Mouse (Mus musculus) CH12.LX (cell line): ENCODE data around the gene Zfp541. TPM values are rescaled to one million over a fixed set of nuclear protein-coding genes. Genes with fewer than 3 reads are reported as not detected.

Experiments
- DNase-seq: peaks from one replicate; pipeline ENCODE4 v3.0.0-alpha.2; 2013; ENCODE audit errors: extremely low read depth
- H3K27ac ChIP-seq: 2 replicates; pipeline ENCODE4 v1.5.1; 2012; ENCODE audit warnings: low read depth, mild to moderate bottlenecking, control low read depth, moderate library complexity; ENCODE audit not compliant: insufficient read depth
- H3K27me3 ChIP-seq: replicated peaks from 2 replicates; pipeline ENCODE3; 2012; ENCODE audit warnings: inconsistent platforms
- H3K36me3 ChIP-seq, 2 experiments: replicated peaks in 1 of 2; 2 replicates each; pipeline versions ENCODE3 to v1.6.1; 2012; ENCODE audit warnings: inconsistent platforms in 1 of 2, low read length in 1 of 2, mild to moderate bottlenecking in 1 of 2, mixed read lengths in 1 of 2, moderate library complexity in 1 of 2; ENCODE audit not compliant: control insufficient read depth in 1 of 2, insufficient read depth in 1 of 2
- H3K4me1 ChIP-seq, 2 experiments: 2 replicates each; pipeline ENCODE4 v1.6.1; 2012; ENCODE audit warnings: inconsistent platforms in 1 of 2, moderate library complexity in 1 of 2; ENCODE audit not compliant: insufficient read depth in 2 of 2, control insufficient read depth in 1 of 2
- H3K4me2 ChIP-seq: 2 replicates; pipeline ENCODE4 v1.6.1; 2012; ENCODE audit warnings: low read depth, mild to moderate bottlenecking, control low read depth; ENCODE audit not compliant: poor library complexity, insufficient read depth, severe bottlenecking
- H3K4me3 ChIP-seq, 3 experiments: fragments of 150-350 bp in 1 of 3; sonication (generic) in 1 of 3; replicated peaks in 1 of 3; 2 replicates each; pipeline versions ENCODE3 to v1.5.1; 2011 to 2012; ENCODE audit warnings: low read depth in 2 of 3, low read length in 2 of 3, mild to moderate bottlenecking in 2 of 3, moderate library complexity in 2 of 3, control low read depth in 1 of 3, improper control_type of control experiment in 1 of 3, inconsistent platforms in 1 of 3, mixed read lengths in 1 of 3; ENCODE audit not compliant: poor library complexity in 1 of 3
- H3K79me2 ChIP-seq: replicated peaks from 2 replicates; pipeline ENCODE4 v1.6.1; 2012; ENCODE audit warnings: mild to moderate bottlenecking, moderate library complexity; ENCODE audit not compliant: control insufficient read depth, poor library complexity, insufficient read depth, severe bottlenecking; ENCODE audit errors: extremely low read depth
- H3K9ac ChIP-seq: 2 replicates; pipeline ENCODE4 v1.6.1; 2012; ENCODE audit warnings: low read depth, mild to moderate bottlenecking, control low read depth, moderate library complexity; ENCODE audit not compliant: insufficient read depth
- H3K9me3 ChIP-seq: replicated peaks from 2 replicates; pipeline ENCODE3; 2012; ENCODE audit warnings: low read length, inconsistent platforms, mixed read lengths
- CHD2 ChIP-seq: IDR thresholded peaks from 2 replicates; pipeline ENCODE4 v1.6.1; 2011; ENCODE audit warnings: low read length, improper control_type of control experiment
- ELF1 ChIP-seq: IDR thresholded peaks from 2 replicates; pipeline ENCODE4 v1.6.1; 2014; ENCODE audit warnings: low read depth, mild to moderate bottlenecking, inconsistent platforms, low read length, improper control_type of control experiment
- ETS1 ChIP-seq: conservative IDR thresholded peaks from 2 replicates; pipeline ENCODE4 v1.6.1; 2012; ENCODE audit warnings: low read depth, mild to moderate bottlenecking, inconsistent platforms, low read length, improper control_type of control experiment, moderate library complexity
- GABPA ChIP-seq: IDR thresholded peaks from 2 replicates; pipeline ENCODE4 v1.6.1; 2012; ENCODE audit warnings: low read depth, low read length, improper control_type of control experiment, inconsistent platforms; ENCODE audit not compliant: insufficient replicate concordance
- HCFC1 ChIP-seq: IDR thresholded peaks from 2 replicates; pipeline ENCODE4 v1.6.1; 2012; ENCODE audit warnings: low read depth, mild to moderate bottlenecking, inconsistent platforms, low read length, improper control_type of control experiment
- IRF4 ChIP-seq: IDR thresholded peaks from 2 replicates; pipeline ENCODE4 v1.6.1; 2014; ENCODE audit warnings: low read depth, mild to moderate bottlenecking, inconsistent platforms, low read length, improper control_type of control experiment
- JUN ChIP-seq: IDR thresholded peaks from 2 replicates; pipeline ENCODE4 v1.6.1; 2011; ENCODE audit warnings: low read depth, mild to moderate bottlenecking, low read length, improper control_type of control experiment, moderate library complexity; ENCODE audit not compliant: insufficient read depth
- JUND ChIP-seq: conservative IDR thresholded peaks from 2 replicates; pipeline ENCODE4 v1.6.1; 2011; ENCODE audit warnings: low read depth, low read length, improper control_type of control experiment
- MAFK ChIP-seq: IDR thresholded peaks from 2 replicates; pipeline ENCODE4 v1.6.1; 2011; ENCODE audit warnings: low read length, improper control_type of control experiment; ENCODE audit not compliant: insufficient replicate concordance
- MAX ChIP-seq: IDR thresholded peaks from 2 replicates; pipeline ENCODE4 v1.6.1; 2011; ENCODE audit warnings: low read length, improper control_type of control experiment
- MAZ ChIP-seq: IDR thresholded peaks from 2 replicates; pipeline ENCODE4 v1.6.1; 2012; ENCODE audit warnings: low read depth, mild to moderate bottlenecking, inconsistent platforms, low read length, improper control_type of control experiment, moderate library complexity
- MEF2A ChIP-seq: IDR thresholded peaks from 2 replicates; pipeline ENCODE4 v1.6.1; 2014; ENCODE audit warnings: low read depth, mild to moderate bottlenecking, inconsistent platforms, low read length, improper control_type of control experiment, borderline replicate concordance
- MXI1 ChIP-seq: IDR thresholded peaks from 2 replicates; pipeline ENCODE4 v1.6.1; 2011; ENCODE audit warnings: mild to moderate bottlenecking, low read depth, low read length, improper control_type of control experiment
- PAX5 ChIP-seq: IDR thresholded peaks from 2 replicates; pipeline ENCODE4 v1.6.1; 2012; ENCODE audit warnings: low read length, inconsistent platforms, mixed read lengths
- POLR2A ChIP-seq: IDR thresholded peaks from 2 replicates; pipeline ENCODE4 v1.6.1; 2011; ENCODE audit warnings: low read depth, mild to moderate bottlenecking, improper control_type of control experiment, low read length
- RAD21 ChIP-seq: IDR thresholded peaks from 2 replicates; pipeline ENCODE4 v1.6.1; 2011; ENCODE audit warnings: low read depth, mild to moderate bottlenecking, low read length, improper control_type of control experiment, moderate library complexity
- RCOR1 ChIP-seq: conservative IDR thresholded peaks from 2 replicates; pipeline ENCODE4 v1.6.1; 2012; ENCODE audit warnings: low read depth, mild to moderate bottlenecking, inconsistent platforms, low read length, improper control_type of control experiment
- SIN3A ChIP-seq: IDR thresholded peaks from 2 replicates; pipeline ENCODE4 v1.6.1; 2012; ENCODE audit warnings: low read length, improper control_type of control experiment, inconsistent platforms
- UBTF ChIP-seq: IDR thresholded peaks from 2 replicates; pipeline ENCODE4 v1.6.1; 2012; ENCODE audit warnings: low read depth, mild to moderate bottlenecking, inconsistent platforms, low read length, improper control_type of control experiment, moderate library complexity
- USF1 ChIP-seq: IDR thresholded peaks from 2 replicates; pipeline ENCODE4 v1.6.1; 2014; ENCODE audit warnings: low read depth, mild to moderate bottlenecking, inconsistent platforms, low read length, improper control_type of control experiment
- USF2 ChIP-seq: conservative IDR thresholded peaks from 2 replicates; pipeline ENCODE4 v1.6.1; 2011; ENCODE audit warnings: low read depth, low read length, improper control_type of control experiment
- dilution Hi-C: fragments of 300-500 bp; cut with MboI; formaldehyde crosslinking; loops from 2 replicates; pipeline ENCODE4 v1.14.3; 2020; ENCODE audit warnings: low sequenced_read_pairs; ENCODE audit not compliant: extremely low pct_unique_long_range_greater_than_20kb, extremely low pct_ligation_motif_present
- in situ Hi-C: fragments of 300-500 bp; cut with MboI; formaldehyde crosslinking; loops from 3 replicates; pipeline ENCODE4 v1.14.3; 2019; ENCODE audit warnings: low sequenced_read_pairs, low pct_ligation_motif_present, low pct_unique_long_range_greater_than_20kb, mixed read lengths
- polyA plus RNA-seq: library from polyadenylated mRNA; unstranded; fragments of >175 nt; gene quantifications from 2 replicates; pipeline ENCODE4 v1.2.1, GENCODE M21; 2012; ENCODE audit warnings: low read depth; ENCODE audit not compliant: insufficient read length
- total RNA-seq, 2 experiments: library from RNA; depleted of rRNA; stranded (reverse); fragments of 300-350 nt in 1 of 2; fragments of >200 nt in 1 of 2; gene quantifications; 2 replicates each; pipeline ENCODE4 v1.2.3; 2012 to 2014

Zfp541 gene
- total and polyA plus RNA-seq, 3 experiments = 0.08 to 0.12 TPM; not detected in 1

- TF ChIP-seq MXI1 = no peak
- no peak for TF ChIP-seq ETS1
- no peak for TF ChIP-seq RCOR1
- no peak for TF ChIP-seq IRF4
- no peak for TF ChIP-seq ELF1
- no peak for TF ChIP-seq JUN
- TF ChIP-seq UBTF = no peak
- TF ChIP-seq USF1 = no peak
- Histone ChIP-seq H3K79me2 (no peaks in the 10 kb centered on the region), H3K36me3 (peaks cover 5 to 33% of the 10 kb centered on the region in 2 experiments), H3K9me3 (no peaks in the 10 kb centered on the region), H3K9ac (no peak overlapping the region), H3K27me3 (peaks cover 2% of the 10 kb centered on the region), H3K4me2 (no peak overlapping the region), H3K4me3 (no peak overlapping the region), H3K27ac (no peak overlapping the region), H3K4me1 (peaks cover 21 to 63% of the 10 kb centered on the region in 2 experiments)
- in situ Hi-C loops = loop anchor here (10.0 kb wide), 1 partner anchor 146 kb away; no protein-coding TSS in a partner anchor
- no peak for DNase-seq
- dilution Hi-C loops = no loop called here
These were observed 69.5 kb downstream of the Zfp541 start for GRCm38 (mm10) chr7:16130956-16131634.

DNA sequence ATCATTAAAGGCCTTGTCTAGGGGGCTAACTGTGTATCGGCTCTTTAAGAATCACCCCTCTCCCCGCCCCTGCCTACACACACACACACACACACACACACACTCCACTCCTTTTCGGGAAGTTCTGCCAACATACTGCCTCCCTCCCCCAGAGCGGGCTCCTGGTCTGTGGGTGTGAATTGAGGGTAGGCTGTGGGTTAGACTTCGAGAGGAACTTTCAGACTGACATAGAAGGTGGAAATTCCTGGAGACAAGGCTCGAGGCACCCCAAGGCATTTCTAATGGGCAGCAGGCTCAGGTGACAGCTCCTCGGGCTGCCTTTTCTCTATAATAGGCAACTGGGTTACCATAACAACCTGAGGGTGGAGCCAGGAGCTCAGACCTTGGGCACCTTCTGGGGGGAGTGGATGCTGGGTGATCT is 70.6 kb downstream of the Zfp541 start:
- no peak for DNase-seq
- no peak overlapping the region for H3K9ac ChIP-seq
- no peaks in the 10 kb centered on the region for H3K79me2 ChIP-seq
- H3K9me3 ChIP-seq = no peaks in the 10 kb centered on the region
- peaks cover under 1 to 23% of the 10 kb centered on the region in 2 experiments for H3K36me3 ChIP-seq
- in situ Hi-C loops = loop anchor here (10.0 kb wide), 1 partner anchor 147 kb away; no protein-coding TSS in a partner anchor
- H3K4me3 ChIP-seq = no peak overlapping the region
- H3K4me2 ChIP-seq = peak overlapping the region; percentile 24; the same call in 1 of the 2 replicates
- peaks cover 21 to 54% of the 10 kb centered on the region in 2 experiments for H3K4me1 ChIP-seq
- H3K27me3 ChIP-seq = peaks cover 3% of the 10 kb centered on the region
- TF ChIP-seq CHD2 (no peak), RCOR1 (no peak), ELF1 (no peak), ETS1 (no peak), JUND (no peak), POLR2A (no peak), JUN (no peak), HCFC1 (no peak), GABPA (no peak), MEF2A (no peak), MAFK (no peak), MAX (no peak), PAX5 (no peak), USF2 (no peak), MAZ (no peak), SIN3A (no peak), IRF4 (no peak), RAD21 (no peak)
- no peak overlapping the region for H3K27ac ChIP-seq
- dilution Hi-C loops = no loop called here
